Mouse (Mus musculus): ENCODE data around the gene Bpnt1.
"Not testable (repeated sequence)": the region's sequence is repeated elsewhere in the genome, so short reads cannot be mapped to it uniquely, and the experiment has no call there.

The Bpnt1 gene

DNA sequence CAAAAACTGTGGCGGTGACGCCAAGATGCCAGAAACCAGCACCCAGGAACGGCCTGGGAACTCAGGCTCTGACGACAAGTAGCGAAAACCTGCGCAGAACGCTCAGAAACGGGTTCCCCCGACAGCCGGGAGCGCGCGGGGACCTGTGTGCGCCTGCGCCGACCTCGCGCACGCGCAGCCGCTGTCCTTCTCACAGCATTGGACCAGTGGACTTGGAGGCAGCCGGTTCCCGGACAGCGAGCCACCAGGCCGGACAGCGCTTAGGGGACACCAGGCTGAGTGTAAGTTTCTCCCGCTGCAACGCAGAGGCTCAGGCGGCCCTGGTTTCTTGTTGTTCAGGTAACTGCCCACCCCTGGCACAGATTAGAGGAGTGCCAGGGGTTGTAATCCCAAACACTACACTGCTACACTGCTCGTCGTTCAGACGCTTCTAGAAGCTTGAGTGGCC, at the start of gene Bpnt1:
Bpnt1 (plus strand) TSS at position 167 of the 448 bp plus-strand sequence.
- peak; percentile 97 for DNase-seq (ENCODE audit: low read depth, low spot score)

DNA sequence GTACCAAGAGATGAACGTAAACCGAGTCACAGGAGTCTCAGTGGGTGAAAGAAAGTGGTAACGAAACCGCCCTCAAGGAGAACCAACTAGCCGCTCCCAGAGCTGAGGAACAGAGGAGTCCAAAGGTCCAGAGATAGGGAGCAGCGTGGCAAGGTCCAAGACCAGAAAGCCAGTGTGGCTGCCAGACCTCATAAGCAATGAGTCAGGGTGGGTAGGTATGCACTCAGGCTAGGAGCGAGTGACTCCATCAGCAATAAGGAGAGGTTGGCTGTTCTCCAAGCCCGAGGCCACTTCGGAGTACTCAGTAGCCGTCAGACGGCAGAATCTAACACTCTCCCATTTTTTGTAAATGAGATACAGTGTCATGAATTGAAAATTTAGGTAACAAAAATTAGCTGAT, 49.1 kb upstream of the Bpnt1 start:
- no peak for DNase-seq (ENCODE audit: low read depth, low spot score)

DNA sequence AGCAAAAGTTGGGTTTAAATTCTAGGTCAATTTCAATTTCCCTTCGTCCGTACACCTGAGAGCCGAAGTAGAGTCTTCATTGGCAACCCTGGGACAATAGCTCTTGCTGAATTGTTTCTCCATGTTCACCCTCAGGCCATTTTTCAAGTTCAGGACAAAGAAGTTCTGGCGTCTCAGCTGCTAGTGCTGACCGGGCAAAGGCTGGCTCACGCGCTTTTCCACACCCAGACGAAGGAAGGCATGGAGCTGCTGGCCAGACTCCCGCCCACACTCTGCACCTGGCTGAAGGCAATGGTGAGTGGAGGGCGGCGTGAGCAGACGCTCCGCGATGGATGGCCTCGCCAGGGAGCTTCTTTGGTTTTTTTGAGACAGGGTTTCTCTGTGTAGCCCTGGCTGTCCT, 48.7 kb upstream of the Bpnt1 start:
- DNase-seq (ENCODE audit: low read depth, low spot score): no peak

DNA sequence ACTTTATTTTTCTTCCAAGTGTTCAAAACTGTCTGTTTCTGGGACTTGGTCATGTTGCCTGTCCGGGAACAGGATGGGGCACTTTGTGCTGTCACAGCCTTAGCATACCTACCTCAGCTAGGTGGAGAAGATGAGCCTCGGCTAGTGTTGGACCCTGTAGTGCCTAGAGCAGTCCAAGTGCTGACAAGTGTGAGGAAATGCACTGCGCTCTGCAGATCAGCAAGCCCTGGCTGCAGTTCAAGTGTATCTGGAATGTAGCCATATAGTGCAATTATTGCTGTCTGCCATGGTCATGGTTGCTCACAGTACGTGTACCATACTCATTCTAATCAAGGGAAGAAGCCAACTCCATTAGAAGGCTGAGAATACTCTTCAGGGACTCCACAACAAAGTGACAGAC, 47.2 kb upstream of the Bpnt1 start:
- peak; percentile 86 for DNase-seq (ENCODE audit: low read depth, low spot score)

DNA sequence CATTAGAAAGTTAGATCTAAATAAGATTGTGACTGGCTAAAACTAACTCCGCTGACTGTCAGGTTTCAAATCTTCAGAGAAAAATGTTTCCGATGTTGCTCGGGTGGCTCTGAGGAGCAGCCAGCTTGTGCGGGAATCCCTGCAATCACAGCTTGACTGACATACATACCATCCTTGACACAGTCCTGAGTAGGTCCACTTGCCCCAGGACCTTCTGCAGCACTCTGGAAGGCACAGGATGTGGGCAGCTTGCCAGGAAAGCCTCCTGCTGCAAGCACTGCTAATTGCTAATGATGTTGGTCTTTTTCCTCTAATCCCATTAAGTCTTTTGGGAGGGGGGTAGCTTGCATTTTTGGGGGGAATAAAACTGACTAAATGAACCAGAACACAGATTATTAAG, 46.8 kb upstream of the Bpnt1 start:
- DNase-seq (ENCODE audit: low read depth, low spot score): peak; percentile 66

DNA sequence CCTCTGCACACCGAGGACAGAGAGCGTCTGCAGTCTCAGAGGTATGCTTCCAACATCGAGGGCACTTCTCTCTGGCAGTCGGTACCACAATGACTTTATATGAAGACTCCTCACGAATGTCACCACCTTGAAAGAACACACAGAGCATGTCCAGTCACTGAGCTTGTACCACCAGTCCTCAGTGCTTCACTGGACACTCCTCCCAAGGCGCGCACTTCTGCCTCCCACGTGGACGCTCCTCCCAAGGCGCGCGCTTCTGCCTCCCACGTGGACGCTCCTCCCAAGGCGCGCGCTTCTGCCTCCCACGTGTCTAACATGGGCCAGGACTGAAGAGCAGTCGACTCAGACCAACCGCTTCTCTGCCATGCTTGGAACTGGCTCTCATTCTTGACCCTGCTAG, 44.9 kb upstream of the Bpnt1 start:
- no peak for DNase-seq (ENCODE audit: low read depth, low spot score)

DNA sequence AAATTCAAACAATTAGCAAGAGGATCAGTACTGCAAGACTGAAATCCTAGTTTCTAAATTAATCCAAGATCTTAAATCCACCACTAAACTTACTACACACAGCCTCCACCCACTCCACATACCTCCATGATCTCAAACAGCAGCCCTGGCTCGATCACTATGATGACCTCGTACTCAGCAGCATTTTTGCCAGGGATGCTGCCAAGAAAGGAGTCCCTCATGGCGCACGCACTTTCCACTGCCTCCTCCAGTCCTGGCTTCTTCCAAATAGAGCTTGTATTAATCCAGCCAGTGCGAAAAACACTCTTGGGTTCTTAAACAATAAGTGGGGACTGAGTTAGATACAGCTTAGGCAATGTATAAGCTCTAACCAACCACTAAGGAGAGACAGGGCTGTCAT, 42.7 kb upstream of the Bpnt1 start:
- DNase-seq (ENCODE audit: low read depth, low spot score): peak; percentile 16

DNA sequence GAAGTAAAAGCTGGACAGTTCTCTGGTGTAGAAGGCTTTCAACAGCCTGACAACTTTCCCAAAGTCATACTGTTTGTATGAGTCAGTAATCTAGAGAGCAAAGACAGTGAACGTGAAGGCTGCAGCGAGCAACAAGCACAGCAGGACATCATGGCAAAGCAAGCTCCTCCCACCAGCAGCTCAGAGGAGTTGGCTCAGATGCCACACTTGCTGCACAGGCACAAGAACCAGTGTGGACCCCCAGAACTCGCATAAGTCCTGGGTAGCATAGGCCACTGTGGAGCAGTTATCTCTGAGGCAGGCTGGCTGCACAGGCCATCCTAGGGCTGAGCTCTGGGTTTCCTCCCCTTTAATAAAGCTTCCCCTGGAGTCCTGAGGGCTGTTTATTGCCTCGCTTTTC, 40.6 kb upstream of the Bpnt1 start:
- DNase-seq (ENCODE audit: low read depth, low spot score): no peak

DNA sequence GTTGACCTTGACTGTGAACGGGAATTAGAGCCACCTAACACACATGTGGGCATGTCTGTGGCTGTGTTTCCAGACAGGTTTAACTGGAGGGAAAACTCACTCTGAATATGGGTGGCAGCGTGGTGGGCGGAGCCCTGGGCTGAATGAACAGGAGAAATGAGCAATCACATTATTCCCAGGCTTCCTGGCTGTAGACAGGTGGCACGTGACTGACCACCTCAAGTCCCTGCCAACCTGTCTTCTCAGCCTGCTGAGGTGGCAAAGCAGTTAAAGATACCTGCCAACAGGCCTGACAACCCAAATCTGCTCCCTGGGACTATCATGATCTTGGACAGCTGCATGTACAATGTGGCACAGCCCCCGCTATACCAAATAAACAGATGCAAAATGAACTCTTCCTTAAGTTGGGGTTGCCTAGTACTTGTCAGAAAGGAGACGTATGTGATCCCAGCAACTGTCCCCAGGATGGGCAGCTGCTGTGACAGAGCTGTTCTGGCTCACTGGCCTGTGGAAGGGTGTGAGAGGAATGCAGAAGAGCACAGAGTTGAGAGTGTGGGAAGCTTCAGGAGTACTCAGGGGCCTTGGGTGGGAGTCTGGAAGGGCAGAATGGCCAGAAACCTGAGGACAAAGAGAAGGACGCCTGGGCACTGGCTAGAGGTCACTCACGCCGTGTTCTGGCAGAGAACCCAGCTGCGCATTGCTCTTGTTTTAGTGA, 39.1 kb upstream of the Bpnt1 start:
- no peak for DNase-seq (ENCODE audit: low read depth, low spot score)

DNA sequence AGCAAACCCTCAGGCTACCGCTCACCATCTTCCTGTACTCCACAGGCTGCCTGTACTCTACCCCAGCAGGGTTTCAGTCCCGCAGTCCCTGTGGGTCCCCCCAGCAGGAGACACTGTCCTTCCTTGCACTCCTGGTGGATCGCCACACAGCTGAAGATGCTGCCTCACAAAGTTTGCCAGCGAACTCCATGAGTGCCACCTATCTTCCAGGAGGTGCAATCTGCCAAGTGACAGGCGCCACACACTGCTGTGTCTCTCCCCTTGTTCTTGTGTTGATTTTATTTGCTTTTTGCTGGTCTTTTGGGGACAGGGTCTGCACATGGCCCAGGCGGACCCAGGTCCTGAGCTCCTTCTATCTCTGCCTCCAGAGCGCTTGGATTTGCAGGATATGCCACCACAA, 35.1 kb upstream of the Bpnt1 start:
- no peak for DNase-seq (ENCODE audit: low read depth, low spot score)

DNA sequence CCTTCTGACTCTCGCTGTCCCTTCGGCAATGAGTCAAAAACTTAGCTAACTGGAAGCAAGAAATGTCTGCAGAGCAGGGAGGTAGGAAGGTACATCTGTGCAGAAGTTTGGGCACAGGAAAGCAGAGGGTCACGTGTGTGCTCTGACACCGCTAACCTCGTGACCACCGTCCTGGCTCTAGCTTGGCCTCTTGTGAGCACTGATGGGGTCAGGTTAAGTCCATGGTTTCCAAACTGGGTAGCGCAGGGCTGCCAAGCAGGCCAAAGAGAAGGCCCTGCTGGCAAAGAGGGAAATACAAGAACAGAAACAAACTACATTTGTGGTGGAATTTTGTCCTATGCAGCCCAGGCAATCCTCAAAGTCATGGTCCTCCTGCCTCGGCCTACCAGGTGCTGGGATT, 33.5 kb upstream of the Bpnt1 start:
- no peak for DNase-seq (ENCODE audit: low read depth, low spot score)

DNA sequence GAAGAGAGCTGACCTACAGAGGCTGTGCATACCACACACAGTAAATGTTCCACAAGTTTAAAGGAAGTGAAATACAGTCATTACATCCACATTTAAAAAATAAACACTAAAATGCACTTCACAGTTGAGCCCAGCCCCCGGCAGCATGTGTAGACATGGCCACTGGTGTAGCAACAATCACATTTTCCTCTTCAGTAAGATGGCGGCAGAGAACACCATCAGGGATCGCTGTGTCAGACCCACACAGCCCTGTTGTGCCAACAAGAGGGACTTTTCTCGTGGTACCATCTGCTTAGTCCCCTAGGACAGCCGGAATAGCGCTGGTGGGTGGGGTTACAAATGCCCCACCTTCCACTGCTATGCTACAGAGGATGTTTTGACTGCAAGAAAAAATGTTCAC, 29.1 kb upstream of the Bpnt1 start:
- no peak for DNase-seq (ENCODE audit: low read depth, low spot score)

DNA sequence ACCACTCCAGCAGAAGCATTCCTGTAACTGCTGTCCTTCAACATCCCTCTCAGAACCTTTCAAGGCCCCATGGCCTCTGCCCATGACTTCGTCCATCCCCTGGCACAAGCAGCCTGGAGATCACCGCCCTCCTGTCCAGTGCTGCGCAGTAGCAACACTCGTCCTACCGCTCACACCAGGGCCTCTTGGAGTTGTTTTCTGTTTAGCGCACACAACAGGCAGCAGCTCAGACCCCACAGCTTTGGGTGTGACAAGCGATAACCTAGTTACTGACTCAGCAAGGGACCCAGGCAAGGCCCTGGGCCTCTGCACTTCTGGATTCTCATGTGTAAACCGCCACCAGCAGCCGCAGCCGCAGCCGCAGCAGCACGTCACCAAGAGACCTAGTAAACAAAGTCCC, 25.1 kb upstream of the Bpnt1 start:
- no peak for DNase-seq (ENCODE audit: low read depth, low spot score)

DNA sequence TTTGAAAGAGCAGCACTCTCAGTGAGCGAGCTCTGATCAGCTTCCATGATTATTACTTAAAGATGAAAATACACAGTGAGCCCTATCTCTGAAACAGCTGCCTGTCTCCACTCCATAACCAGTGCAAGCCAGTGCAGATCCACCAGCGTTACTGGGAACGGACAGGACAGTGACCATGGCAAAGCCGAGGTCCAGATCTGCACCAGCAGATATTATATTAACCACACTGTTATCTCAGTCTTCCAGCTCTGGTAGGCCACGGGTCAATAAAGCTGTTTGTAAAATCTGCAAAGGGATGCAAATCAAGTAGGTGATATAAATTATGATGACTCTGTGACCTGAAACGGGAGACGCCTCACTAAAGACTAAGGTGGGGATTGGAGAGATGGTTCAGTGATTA, 24.3 kb upstream of the Bpnt1 start:
- DNase-seq (ENCODE audit: low read depth, low spot score): no peak

DNA sequence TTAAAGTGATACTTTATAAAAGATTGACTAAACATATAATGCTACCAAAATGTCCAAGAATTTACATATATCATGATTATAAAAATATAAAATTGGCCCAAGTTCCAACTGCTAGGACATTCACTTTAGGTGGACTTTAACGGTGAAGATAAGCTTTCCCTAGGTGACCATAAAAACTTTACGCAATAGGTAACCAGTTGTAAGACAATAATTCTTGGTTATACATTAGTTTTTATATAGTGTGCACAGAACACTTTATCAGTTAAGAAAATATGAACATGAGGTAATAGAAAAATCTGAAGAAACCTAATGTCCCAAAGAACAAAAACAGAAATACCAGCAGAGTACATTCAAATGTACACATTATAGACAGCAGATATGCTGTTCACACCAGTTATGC, 23.6 kb upstream of the Bpnt1 start:
- DNase-seq (ENCODE audit: low read depth, low spot score): no peak

DNA sequence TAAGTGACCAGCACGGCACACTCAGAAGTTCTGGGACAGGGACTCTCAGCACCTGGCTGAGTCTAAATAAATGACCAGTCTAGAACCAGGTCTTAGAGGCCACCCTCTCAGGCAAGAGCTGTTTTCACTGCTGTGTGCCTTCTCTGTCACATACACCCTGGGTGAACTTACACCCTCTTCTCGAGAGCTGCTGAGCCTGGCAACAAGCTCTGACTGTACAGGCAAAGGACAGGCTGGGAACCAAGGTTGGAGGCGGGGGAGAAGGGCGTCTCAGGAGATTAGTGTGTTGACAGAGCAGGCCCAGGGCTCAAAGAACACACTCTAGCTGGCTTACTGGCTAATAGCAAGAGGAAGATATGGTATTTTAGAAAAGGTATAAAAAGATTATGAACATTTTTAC, 23.0 kb upstream of the Bpnt1 start:
- no peak for DNase-seq (ENCODE audit: low read depth, low spot score)

DNA sequence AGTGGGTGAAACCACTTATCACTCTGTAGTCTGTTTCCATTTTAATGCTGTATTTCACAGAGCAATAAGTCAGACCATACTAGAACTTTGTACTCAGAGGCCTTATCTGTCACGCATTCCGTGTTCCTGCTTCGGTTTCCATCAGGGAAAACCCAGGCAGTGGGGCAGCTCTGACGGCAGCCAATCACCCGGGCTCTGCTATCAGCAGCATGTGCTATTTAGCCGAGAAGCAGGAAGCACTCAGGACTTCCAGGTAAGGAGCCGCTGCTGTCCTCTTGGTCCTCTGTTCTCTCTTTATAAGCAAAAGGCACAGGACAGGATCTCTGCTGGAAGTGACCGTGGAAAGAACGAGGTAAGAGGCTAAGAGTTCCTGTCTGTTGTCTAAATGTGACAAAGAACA, 20.0 kb upstream of the Bpnt1 start:
- DNase-seq (ENCODE audit: low read depth, low spot score): no peak

DNA sequence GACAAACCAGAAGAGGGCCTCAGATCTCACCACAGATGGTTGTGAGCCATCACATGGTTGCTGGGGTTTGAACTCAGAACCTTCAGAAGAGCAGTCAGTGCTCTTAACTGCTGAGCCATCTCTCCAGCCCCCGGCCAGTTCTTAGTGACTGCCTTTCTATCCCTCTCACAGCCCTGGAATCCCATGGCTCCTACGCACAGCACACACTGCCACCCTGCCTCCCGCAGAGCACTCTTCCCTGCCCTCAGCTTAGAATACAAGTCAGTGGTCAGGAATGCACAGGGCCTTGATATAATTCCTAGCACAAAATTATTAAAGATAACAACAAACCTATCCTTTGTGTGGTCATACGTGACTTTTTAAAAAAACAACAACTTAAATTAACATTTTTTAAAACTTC, 17.4 kb upstream of the Bpnt1 start:
- DNase-seq (ENCODE audit: low read depth, low spot score): no peak

DNA sequence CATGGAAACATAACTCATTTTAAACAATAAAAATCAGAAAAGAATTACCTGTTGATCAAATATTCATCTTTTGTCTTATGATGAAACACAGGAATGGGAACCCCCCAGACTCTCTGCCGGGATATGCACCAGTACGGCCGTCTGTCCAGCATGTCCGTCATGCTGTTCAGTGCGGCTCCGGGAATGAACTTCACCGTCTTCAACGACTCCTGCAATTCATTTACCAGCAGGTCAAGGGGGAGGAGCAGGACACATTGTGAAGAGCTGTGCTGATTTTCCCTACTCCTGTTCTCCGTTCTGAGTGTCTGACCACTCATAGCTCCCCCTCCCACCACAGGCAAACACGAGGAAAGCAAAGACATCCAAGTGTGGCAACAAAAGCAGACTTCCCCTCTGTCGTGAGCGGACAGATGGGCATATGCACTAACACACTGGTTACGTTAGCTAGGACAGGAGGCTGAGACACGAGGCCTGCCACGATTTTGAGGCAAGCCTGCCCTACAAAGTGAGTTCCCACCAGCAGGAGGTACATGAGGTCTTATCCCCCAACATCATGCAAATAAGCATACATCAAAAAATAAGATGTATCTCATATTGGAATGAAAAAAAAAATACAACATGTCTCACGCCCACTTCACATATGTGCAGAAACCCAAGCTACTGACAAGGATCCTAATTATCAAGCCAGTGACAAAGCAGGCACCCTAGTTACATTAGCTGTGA, 15.9 kb upstream of the Bpnt1 start:
- DNase-seq (ENCODE audit: low read depth, low spot score): peak; percentile 71

DNA sequence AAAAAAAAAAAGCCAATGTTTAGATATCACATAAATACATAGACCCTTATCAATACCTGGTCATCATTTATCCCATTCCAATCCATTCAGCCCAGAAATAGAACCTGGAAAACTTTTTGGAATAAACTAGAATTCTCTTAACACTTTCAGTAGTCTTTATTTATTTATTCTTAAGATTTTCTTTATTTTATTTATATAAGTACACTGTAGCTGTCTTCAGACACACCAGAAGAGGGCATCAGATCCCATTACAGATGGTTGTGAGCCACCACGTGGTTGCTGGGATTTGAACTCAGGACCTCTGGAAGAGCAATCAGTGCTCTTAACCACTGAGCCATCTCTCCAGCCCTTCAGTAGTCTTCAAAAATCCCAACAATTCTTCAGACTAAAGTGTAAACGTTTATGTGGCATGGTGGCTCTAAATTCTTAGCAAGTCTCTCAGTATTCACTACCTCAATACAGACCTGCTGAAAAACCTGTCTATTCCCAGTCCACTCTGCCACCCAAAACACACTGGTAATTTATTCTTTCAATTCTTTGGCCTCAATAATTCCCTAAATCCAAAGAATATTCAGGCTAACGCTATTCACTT, 4.1 kb upstream of the Bpnt1 start:
- not testable (repeated sequence) for DNase-seq (ENCODE audit: low read depth, low spot score)

DNA sequence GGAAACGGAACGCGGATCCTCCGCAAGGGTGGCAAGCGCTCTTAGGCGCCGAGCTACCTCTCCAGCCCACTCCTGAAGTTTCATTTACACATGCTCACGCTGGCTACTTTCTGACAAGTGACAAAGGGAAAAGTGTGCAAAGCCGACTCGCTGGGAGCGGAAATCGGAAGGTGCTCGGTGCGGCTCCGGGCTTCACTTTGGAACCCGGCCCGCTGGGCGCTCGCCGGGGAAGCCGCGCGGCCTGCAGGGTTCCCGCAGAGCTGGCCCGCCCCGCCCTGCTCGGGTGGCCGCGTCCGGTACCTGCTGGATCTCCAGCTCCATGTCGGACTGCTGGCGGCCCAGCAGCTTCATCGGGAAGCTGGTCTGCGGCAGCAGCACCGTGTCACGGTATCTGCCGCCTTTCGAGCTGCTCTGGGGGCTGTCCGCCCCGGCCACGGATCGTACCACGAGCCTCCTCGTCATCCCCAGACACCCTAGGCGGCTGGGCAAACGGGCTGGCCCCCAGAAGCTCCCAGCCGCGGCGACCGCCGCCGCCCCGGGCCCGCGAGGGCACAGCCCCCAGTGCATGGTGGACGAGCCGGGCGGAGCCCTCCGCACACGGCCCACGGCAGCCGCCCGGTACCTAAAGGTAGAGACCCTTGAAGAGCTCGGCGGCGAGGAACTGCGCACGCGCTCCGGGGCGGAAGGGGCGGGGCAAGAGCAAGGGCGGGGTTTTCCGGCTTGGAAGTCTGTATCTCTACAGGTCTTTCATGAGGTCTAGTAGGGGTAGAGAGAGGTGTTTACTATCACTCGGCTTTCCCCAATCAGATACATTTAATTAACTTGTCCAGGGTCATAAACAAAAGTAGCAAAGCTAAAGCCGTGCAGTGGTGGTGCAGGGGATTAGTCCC, 3.0 kb upstream of the Bpnt1 start, which contains the start of gene Iars2:
Iars2 (minus strand) TSS at position 676 of the 890 bp plus-strand sequence.
- DNase-seq (ENCODE audit: low read depth, low spot score): peak; percentile 92

DNA sequence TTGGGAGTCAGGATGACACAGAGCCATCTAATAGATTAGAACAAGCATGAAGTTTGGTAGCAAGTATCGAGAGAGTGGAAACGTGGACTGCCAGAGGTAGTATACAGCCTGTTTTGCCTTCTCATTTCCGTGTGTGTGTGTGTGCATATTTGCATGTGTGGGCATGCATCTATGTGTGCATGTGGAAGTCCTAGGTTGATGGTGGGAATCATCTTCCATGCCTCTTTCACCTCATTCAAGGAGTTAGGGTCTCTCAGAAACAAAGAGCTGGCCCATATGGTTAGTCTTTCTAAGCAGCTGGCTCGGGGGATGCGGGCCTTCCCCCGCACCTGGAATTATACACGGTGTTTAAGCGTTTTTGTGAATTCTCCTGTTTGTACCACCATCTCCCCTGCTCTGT, 2.1 kb upstream of the Bpnt1 start:
- no peak for DNase-seq (ENCODE audit: low read depth, low spot score)

Data from brain, adult 2 months (tissue).